Comparison of ENCODE assay signal across 9 mouse cellular contexts in the genomic region with DNA sequence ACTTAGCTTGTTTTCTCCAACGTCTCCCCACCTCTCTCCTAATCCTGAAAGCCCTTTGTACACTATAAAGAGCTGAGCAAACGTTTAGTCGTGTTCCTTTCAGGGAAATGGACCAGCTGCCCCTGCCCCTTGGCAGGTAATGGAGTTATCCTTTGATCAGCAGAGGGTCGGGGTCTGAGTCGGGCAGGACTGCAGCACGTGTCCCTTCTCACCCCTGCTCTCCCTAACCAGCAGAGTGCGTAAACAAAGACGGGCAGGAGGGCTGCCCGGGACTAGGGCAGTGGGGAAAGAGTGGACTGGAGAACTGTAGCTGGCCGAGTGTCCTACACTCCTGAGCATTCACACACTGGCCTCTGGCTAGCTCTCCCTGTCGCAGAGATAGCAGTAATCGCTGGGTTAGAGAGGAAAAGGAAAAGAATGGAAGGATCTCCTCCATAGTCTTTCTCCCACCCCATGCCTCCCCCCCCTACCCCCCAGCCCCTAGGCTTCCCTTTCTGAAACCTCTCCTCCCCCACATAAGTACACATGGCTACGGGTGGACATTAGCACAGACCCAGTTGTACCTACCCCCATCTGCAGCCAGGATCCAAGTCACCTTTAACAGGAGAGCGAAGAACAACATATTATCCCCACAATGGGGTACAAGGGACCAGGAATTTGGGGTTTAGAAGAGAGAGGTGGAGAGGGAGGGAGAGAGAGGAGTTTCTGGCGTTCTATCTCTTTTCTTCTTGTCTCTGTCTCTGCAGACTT. TPM values are rescaled to one million over a fixed set of nuclear protein-coding genes. Genes with fewer than 3 reads are reported as not detected.
A peak's percentile ranks its signal among the peaks of the same experiment; 100 is the strongest.
DNase-seq lines count a peak whose midpoint lies in the region; ATAC-seq and TF ChIP-seq lines count a peak whose summit lies in the region.
"Had no signal": no experiment of that assay in that cellular context is flagged by ENCODE, and none has a peak within 500 bp of the region (broad histone marks: within the 10 kb centered on the region; RNA-seq: fewer than 3 reads in every experiment).

No protein-coding gene starts in this region.

- H3K27ac ChIP-seq in embryonic facial prominence, embryonic 11.5 days (replicated peaks; ENCODE audit: low read depth, low read length) = peak overlapping the region; percentile 16; the same call in 1 of the 2 replicates
- no peak overlapping the region for H3K27ac ChIP-seq in hindbrain, embryonic 16.5 days (ENCODE audit: low read depth, low read length)
- peak overlapping the region; percentile 79 for H3K27ac ChIP-seq in liver, embryonic 12.5 days
- H3K27ac ChIP-seq: macrophage had no signal

- no peaks in the 10 kb centered on the region for H3K9me3 ChIP-seq in E14TG2a.4 (ENCODE audit: low read length)
- no peaks in the 10 kb centered on the region for H3K9me3 ChIP-seq in embryonic facial prominence, embryonic 11.5 days (replicated peaks; ENCODE audit: control insufficient read depth, low read length)
- no peaks in the 10 kb centered on the region for H3K9me3 ChIP-seq in hindbrain, embryonic 16.5 days (ENCODE audit: control insufficient read depth, low read length)
- H3K9me3 ChIP-seq in liver, embryonic 12.5 days (replicated peaks) = no peaks in the 10 kb centered on the region

- DNase-seq in embryonic facial prominence, embryonic 11.5 days (ENCODE audit: low spot score) = peak; percentile 50
- DNase-seq in yolk sac, embryonic 10.5 days (ENCODE audit: low spot score) = peak; percentile 76
- no peak for DNase-seq in layer of hippocampus, postnatal 10 days (ENCODE audit: low spot score in 2 of 2)
- DNase-seq in layer of hippocampus, postnatal 25 days (ENCODE audit: extremely low spot score in 1 of 2, low spot score in 1 of 2) = no peak
- DNase-seq in adrenal gland, postnatal 36 days = no peak

- peaks cover 62% of the 10 kb centered on the region for H3K27me3 ChIP-seq in E14TG2a.4 (ENCODE audit: insufficient read depth, low read length)
- no peaks in the 10 kb centered on the region for H3K27me3 ChIP-seq in embryonic facial prominence, embryonic 11.5 days (ENCODE audit: control insufficient read depth, insufficient read depth, low read length)
- peaks cover 5% of the 10 kb centered on the region for H3K27me3 ChIP-seq in hindbrain, embryonic 16.5 days (replicated peaks; ENCODE audit: control insufficient read depth, insufficient read depth, low read length)
- peaks cover 84% of the 10 kb centered on the region for H3K27me3 ChIP-seq in liver, embryonic 12.5 days (replicated peaks)

- H3K4me3 ChIP-seq in E14TG2a.4 (replicated peaks; ENCODE audit: low read length) = peak overlapping the region; percentile 69
- H3K4me3 ChIP-seq in embryonic facial prominence, embryonic 11.5 days (ENCODE audit: low read depth, low read length) = peak overlapping the region; percentile 46
- no peak overlapping the region for H3K4me3 ChIP-seq in hindbrain, embryonic 16.5 days (ENCODE audit: low read length)
- peak overlapping the region; percentile 34 for H3K4me3 ChIP-seq in liver, embryonic 12.5 days

- no peaks in the 10 kb centered on the region for H3K36me3 ChIP-seq in E14TG2a.4 (ENCODE audit: insufficient read depth, low read length)
- H3K36me3 ChIP-seq in embryonic facial prominence, embryonic 11.5 days (replicated peaks; ENCODE audit: control insufficient read depth, insufficient read depth, low read depth, low read length) = no peaks in the 10 kb centered on the region
- no peaks in the 10 kb centered on the region for H3K36me3 ChIP-seq in hindbrain, embryonic 16.5 days (ENCODE audit: control insufficient read depth, insufficient read depth, low read length)
- H3K36me3 ChIP-seq in liver, embryonic 12.5 days = peaks cover under 1% of the 10 kb centered on the region; the same call in 1 of the 2 replicates

- H3K4me1 ChIP-seq in E14TG2a.4 (replicated peaks; ENCODE audit: low read depth, low read length) = peaks cover 68% of the 10 kb centered on the region
- H3K4me1 ChIP-seq in embryonic facial prominence, embryonic 11.5 days (ENCODE audit: control insufficient read depth, insufficient read depth, low read length) = peaks cover 2% of the 10 kb centered on the region
- peaks cover 19% of the 10 kb centered on the region for H3K4me1 ChIP-seq in hindbrain, embryonic 16.5 days (ENCODE audit: control insufficient read depth, insufficient read depth, low read depth, low read length)
- peaks cover 33% of the 10 kb centered on the region for H3K4me1 ChIP-seq in liver, embryonic 12.5 days

- under 1% methylated on average over 15 of the region's 15 CpGs for WGBS in embryonic facial prominence, embryonic 11.5 days
- WGBS in hindbrain, embryonic 16.5 days = 3% methylated on average over 15 of the region's 15 CpGs
- 10% methylated on average over 15 of the region's 15 CpGs for WGBS in liver, embryonic 12.5 days (ENCODE audit: insufficient replicate concordance)

- 0 out of 2 replicates have a peak, but pooled peaks have one; percentile 51 for ATAC-seq in embryonic facial prominence, embryonic 11.5 days (replicated peaks; ENCODE audit: insufficient number of reproducible peaks, low FRiP score, low TSS enrichment, low read depth)
- ATAC-seq in hindbrain, embryonic 16.5 days = no peak
- ATAC-seq in liver, embryonic 12.5 days = peak; percentile 63

- no peak for TF ChIP-seq CTCF in E14TG2a.4 (conservative IDR thresholded peaks at IDR 0.05; ENCODE audit: low read length)

- peak overlapping the region; percentile 85 for H3K4me2 ChIP-seq in embryonic facial prominence, embryonic 11.5 days (ENCODE audit: low read depth, low read length)
- peak overlapping the region; percentile 67 for H3K4me2 ChIP-seq in hindbrain, embryonic 16.5 days (ENCODE audit: low read length)
- peak overlapping the region; percentile 65 for H3K4me2 ChIP-seq in liver, embryonic 12.5 days

- H3K9ac ChIP-seq in embryonic facial prominence, embryonic 11.5 days (replicated peaks; ENCODE audit: low read length) = peak overlapping the region; percentile 65
- no peak overlapping the region for H3K9ac ChIP-seq in hindbrain, embryonic 16.5 days (ENCODE audit: low read depth, low read length)
- H3K9ac ChIP-seq in liver, embryonic 12.5 days = peak overlapping the region; percentile 40

RNA-seq across cellular contexts. Expression of a gene that starts 0.6 kb away (rescaled TPM):
- 67.8 and 80.0 TPM in 2 replicates for polyA plus RNA-seq in embryonic facial prominence, embryonic 11.5 days (2014; fragmentation: Nextera tagmentation; extraction: Ambion mirVana)
- polyA plus RNA-seq in hindbrain, embryonic 16.5 days (2015; fragmentation: Nextera tagmentation; extraction: Ambion mirVana) = 16.1 and 16.9 TPM in 2 replicates
- 10.3 and 10.6 TPM in 2 replicates for polyA plus RNA-seq in liver, embryonic 12.5 days (2016; fragmentation: Nextera tagmentation; extraction: Ambion mirVana)
- 1 to 10 TPM; 2.5 to 4.4 TPM for total RNA-seq in layer of hippocampus, postnatal 10 days (2021)
- 10 to 100 TPM; 12.7 to 13.4 TPM for total RNA-seq in layer of hippocampus, postnatal 25 days (2021)
- total RNA-seq in adrenal gland, postnatal 36 days (2021) = 1 to 10 TPM; 1.3 to 1.6 TPM
- polyA plus RNA-seq: macrophage had no signal

RNA-seq across cellular contexts. Expression of a gene that starts 10.2 kb away (rescaled TPM):
- 31.8 and 33.3 TPM in 2 replicates for polyA plus RNA-seq in embryonic facial prominence, embryonic 11.5 days (2014; fragmentation: Nextera tagmentation; extraction: Ambion mirVana)
- polyA plus RNA-seq in hindbrain, embryonic 16.5 days (2015; fragmentation: Nextera tagmentation; extraction: Ambion mirVana) = 30.1 and 31.8 TPM in 2 replicates
- 16.5 and 19.0 TPM in 2 replicates for polyA plus RNA-seq in liver, embryonic 12.5 days (2016; fragmentation: Nextera tagmentation; extraction: Ambion mirVana)
- 100 to 1,000 TPM in 1 of 2 experiments, 10 to 100 TPM in 1; 97.7 to 102 TPM for total RNA-seq in layer of hippocampus, postnatal 10 days (2021)
- total RNA-seq in layer of hippocampus, postnatal 25 days (2021) = 10 to 100 TPM; 71.6 to 76.2 TPM
- 100 to 1,000 TPM; 108 to 138 TPM for total RNA-seq in adrenal gland, postnatal 36 days (2021)

RNA-seq across cellular contexts. Expression of a gene that starts 12.1 kb away (rescaled TPM):
- polyA plus RNA-seq in embryonic facial prominence, embryonic 11.5 days (2014; fragmentation: Nextera tagmentation; extraction: Ambion mirVana) = 7.8 and 10.2 TPM in 2 replicates
- polyA plus RNA-seq in hindbrain, embryonic 16.5 days (2015; fragmentation: Nextera tagmentation; extraction: Ambion mirVana) = 17.2 and 21.4 TPM in 2 replicates
- polyA plus RNA-seq in liver, embryonic 12.5 days (2016; fragmentation: Nextera tagmentation; extraction: Ambion mirVana) = 6.7 and 8.2 TPM in 2 replicates
- total RNA-seq in layer of hippocampus, postnatal 10 days (2021) = 10 to 100 TPM in 1 of 2 experiments, 1 to 10 TPM in 1; 9.4 to 10.2 TPM
- total RNA-seq in layer of hippocampus, postnatal 25 days (2021) = 1 to 10 TPM; 4.2 to 6.5 TPM
- 10 to 100 TPM in 1 of 2 experiments, 1 to 10 TPM in 1; 8.4 to 11.3 TPM for total RNA-seq in adrenal gland, postnatal 36 days (2021)

RNA-seq across cellular contexts. Expression of a gene that starts 21.9 kb away (rescaled TPM):
- polyA plus RNA-seq in embryonic facial prominence, embryonic 11.5 days (2014; fragmentation: Nextera tagmentation; extraction: Ambion mirVana) = 6.3 and 7.7 TPM in 2 replicates
- 5.1 and 6.1 TPM in 2 replicates for polyA plus RNA-seq in hindbrain, embryonic 16.5 days (2015; fragmentation: Nextera tagmentation; extraction: Ambion mirVana)
- 2.4 and 2.8 TPM in 2 replicates for polyA plus RNA-seq in liver, embryonic 12.5 days (2016; fragmentation: Nextera tagmentation; extraction: Ambion mirVana)
- 1 to 10 TPM; 6.5 to 8.9 TPM for total RNA-seq in layer of hippocampus, postnatal 10 days (2021)
- total RNA-seq in layer of hippocampus, postnatal 25 days (2021) = 10 to 100 TPM in 1 of 2 experiments, 1 to 10 TPM in 1; 9.4 to 11.5 TPM
- 1 to 10 TPM; 2.2 to 3.2 TPM for total RNA-seq in adrenal gland, postnatal 36 days (2021)

RNA-seq across cellular contexts. Expression of a gene that starts 25.1 kb away (rescaled TPM):
- polyA plus RNA-seq in embryonic facial prominence, embryonic 11.5 days (2014; fragmentation: Nextera tagmentation; extraction: Ambion mirVana) = 120 and 128 TPM in 2 replicates
- 110 and 118 TPM in 2 replicates for polyA plus RNA-seq in hindbrain, embryonic 16.5 days (2015; fragmentation: Nextera tagmentation; extraction: Ambion mirVana)
- 185 and 198 TPM in 2 replicates for polyA plus RNA-seq in liver, embryonic 12.5 days (2016; fragmentation: Nextera tagmentation; extraction: Ambion mirVana)
- 100 to 1,000 TPM; 103 to 105 TPM for total RNA-seq in layer of hippocampus, postnatal 10 days (2021)
- total RNA-seq in layer of hippocampus, postnatal 25 days (2021) = 10 to 100 TPM; 73.8 to 73.9 TPM
- 10 to 100 TPM; 91.6 to 99.3 TPM for total RNA-seq in adrenal gland, postnatal 36 days (2021)

Comparison
In these comparisons a context has a peak if more than half of its experiments do, and no peak if none do; other contexts are left out.
1. DNase-seq: peak in embryonic facial prominence, embryonic 11.5 days (single experiment) and yolk sac, embryonic 10.5 days (single experiment); none in layer of hippocampus, postnatal 10 days (0 of 2), layer of hippocampus, postnatal 25 days (0 of 2) and adrenal gland, postnatal 36 days (0 of 2).
2. Peak in every context shown above with its lines, with median percentiles within 50 percentile points of each other: H3K4me2 ChIP-seq.